Mouse (Mus musculus): ENCODE data around the gene Spata5.

Spata5 gene

DNA sequence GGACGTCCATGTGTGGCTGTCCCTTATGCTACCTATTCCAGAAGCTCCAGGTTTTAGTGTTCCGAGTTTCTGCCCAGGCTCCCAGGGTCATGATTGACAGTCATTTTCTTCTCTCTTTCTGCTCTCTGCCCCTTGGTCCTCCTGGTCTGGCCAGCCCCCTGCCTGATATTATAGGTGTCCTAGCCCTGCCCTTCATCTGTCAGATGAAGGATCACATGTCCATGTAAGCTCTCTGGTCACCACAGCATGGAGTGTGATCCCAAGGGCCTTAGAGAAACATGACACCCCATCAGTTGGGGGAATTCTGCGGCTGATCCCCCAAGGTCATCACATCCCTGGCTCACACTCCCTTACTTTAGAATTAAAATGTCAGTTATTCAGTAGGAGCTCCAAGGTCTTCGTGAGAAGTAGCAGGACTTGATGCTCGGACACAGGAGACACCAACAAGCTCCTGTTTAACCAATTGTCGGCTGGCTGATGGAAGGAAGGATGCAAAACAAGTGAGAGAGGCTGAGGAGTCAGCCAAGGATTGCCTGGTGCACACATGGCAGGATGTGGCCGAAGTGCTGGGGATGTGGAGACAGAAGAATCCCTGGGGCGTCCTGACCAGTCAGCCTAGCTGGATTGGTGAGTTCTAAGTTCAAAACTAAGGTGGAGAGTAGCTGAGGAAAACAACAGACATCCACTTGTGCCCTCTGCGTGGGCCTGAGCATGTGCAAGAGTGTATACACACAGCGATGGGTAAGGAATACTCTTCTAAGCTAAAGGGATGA lies 195.4 kb downstream of the Spata5 start:
- no peak for DNase-seq (ENCODE audit: low spot score in 2 of 2)

DNA sequence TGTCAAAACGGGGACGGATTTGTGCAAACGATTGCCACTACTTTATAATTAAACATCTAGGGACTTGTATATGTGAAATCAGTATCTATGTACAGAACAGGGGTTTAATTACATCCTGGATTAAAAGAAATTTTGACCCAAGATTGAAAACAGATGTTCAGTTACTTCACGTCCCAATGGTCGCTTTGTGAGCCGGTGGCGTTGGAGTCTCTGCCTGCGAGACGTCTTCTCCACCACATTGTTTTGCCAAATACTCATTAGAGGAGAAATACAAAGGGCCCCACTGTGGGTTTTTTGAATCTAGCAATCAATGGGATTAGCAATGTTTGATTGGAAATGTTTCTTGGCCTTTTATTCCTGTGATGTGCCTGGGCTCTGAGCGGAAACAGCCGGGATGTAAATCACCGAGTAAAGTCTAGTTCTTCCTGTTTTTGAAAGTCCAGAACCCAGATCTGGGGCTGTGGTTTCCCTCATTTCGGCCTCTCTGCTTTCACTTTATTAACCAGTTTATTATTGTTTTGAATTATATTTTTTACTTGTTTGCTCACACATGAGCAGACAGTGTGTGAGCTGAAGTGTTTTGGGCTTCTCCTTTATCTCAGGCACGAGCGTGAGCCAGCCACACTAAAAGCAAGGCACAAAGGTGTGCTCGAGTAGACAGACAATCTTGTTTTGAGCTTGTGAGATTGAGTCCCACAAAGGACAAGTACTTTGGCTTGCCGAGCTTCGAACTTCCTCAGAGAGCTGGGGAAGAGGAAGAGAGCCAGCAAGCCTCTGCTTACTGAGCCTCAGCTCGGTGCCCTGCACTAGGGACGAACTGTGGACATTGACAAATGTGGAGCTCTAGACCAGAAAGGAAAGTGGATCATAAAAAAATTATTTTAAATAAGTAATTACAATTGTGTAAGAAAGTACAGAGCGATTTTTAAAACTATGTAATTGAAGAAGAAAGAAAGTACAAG lies 197.2 kb downstream of the Spata5 start:
- no peak for DNase-seq (ENCODE audit: low spot score in 2 of 2)

All from heart, adult 9 months (tissue).